Mouse (Mus musculus) midbrain, embryonic 14.5 days (tissue): Measurements from ENCODE around the gene Tcap. TPM values are rescaled to one million over a fixed set of nuclear protein-coding genes. Genes with fewer than 3 reads are reported as not detected.

Source experiments
- ATAC-seq: fragments of 200-750 bp; cut with Nextera tagmentation; 2 replicates; pipeline ENCODE4 v1.8.0; 2017; ENCODE audit warnings: moderate number of reproducible peaks, moderate library complexity; ENCODE audit not compliant: low FRiP score, low TSS enrichment
- DNase-seq: peaks from one replicate; pipeline ENCODE4 v3.0.0-alpha.2; 2015
- H3K27ac ChIP-seq: fragments of 300-500 bp; sonication (generic); replicated peaks from 2 replicates; pipeline ENCODE4 v1.5.1; 2014; ENCODE audit warnings: mild to moderate bottlenecking, low read depth, low read length, moderate library complexity
- H3K27me3 ChIP-seq: fragments of 300-500 bp; sonication (generic); 2 replicates; pipeline ENCODE4 v1.6.1; 2014; ENCODE audit warnings: low read length, control low read depth, mixed read lengths; ENCODE audit not compliant: control insufficient read depth, insufficient read depth
- H3K36me3 ChIP-seq: fragments of 300-500 bp; sonication (generic); 2 replicates; pipeline ENCODE4 v1.6.1; 2014; ENCODE audit warnings: low read length, control low read depth; ENCODE audit not compliant: control insufficient read depth, insufficient read depth
- H3K4me1 ChIP-seq: fragments of 300-500 bp; sonication (generic); 2 replicates; pipeline ENCODE4 v1.6.1; 2014; ENCODE audit warnings: mild to moderate bottlenecking, antibody characterized with exemption, low read length, control low read depth; ENCODE audit not compliant: control insufficient read depth, insufficient read depth
- H3K4me2 ChIP-seq: fragments of 300-500 bp; sonication (generic); 2 replicates; pipeline ENCODE4 v1.6.1; 2014; ENCODE audit warnings: mild to moderate bottlenecking, low read length, moderate library complexity
- H3K4me3 ChIP-seq: fragments of 300-500 bp; sonication (generic); replicated peaks from 2 replicates; pipeline ENCODE4 v1.5.1; 2014; ENCODE audit warnings: low read depth, low read length
- H3K9ac ChIP-seq: fragments of 300-500 bp; sonication (generic); replicated peaks from 2 replicates; pipeline ENCODE4 v1.6.1; 2014; ENCODE audit warnings: mild to moderate bottlenecking, low read length, moderate library complexity
- H3K9me3 ChIP-seq: fragments of 300-500 bp; sonication (generic); 2 replicates; pipeline ENCODE4 v1.6.1; 2016; ENCODE audit warnings: low read length, control low read depth, mixed read lengths; ENCODE audit not compliant: control insufficient read depth
- WGBS: fragments of 180-500 bp; shearing (Covaris S2); extraction: QIAGEN DNeasy Blood & Tissue Kit; methylation state at CpG from one replicate; pipeline ENCODE4 v1.1.7; 2014; 5-methylcytosine and 5-hydroxymethylcytosine counted together
- polyA plus RNA-seq: library from polyadenylated mRNA; unstranded; fragments of >200 nt; fragmentation: Nextera tagmentation; extraction: Ambion mirVana; gene quantifications from 2 replicates; pipeline ENCODE4 v1.2.1, GENCODE M21; 2014

Tcap gene
- polyA plus RNA-seq, 1 experiment from 2014 or later = not detected

DNA sequence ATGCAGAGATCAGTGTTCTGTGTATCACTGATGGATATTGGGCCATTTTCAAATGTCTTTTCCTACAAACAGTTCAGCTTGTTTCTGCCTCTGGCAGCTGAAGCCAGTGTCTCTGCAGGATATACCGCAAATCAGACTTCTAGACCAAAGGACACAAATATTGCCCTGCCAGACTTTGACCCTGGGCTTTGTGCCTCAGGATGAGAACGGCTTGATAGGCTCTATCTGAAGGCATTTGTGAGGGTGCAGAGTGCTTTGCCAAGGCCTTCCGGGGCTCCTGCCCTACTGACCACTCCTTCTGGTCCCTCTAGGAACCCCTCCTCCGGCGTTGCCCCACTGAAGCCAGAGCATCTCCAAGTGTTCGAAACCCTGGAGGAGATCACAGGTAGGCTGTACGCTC, 43.0 kb downstream of the Tcap start:
- 93% methylated on average over 7 of the region's 7 CpGs for WGBS
- Histone ChIP-seq H3K9ac (no peak overlapping the region), H3K36me3 (no peaks in the 10 kb centered on the region), H3K4me3 (no peak overlapping the region), H3K27ac (no peak overlapping the region), H3K27me3 (no peaks in the 10 kb centered on the region), H3K4me2 (no peak overlapping the region), H3K9me3 (no peaks in the 10 kb centered on the region), H3K4me1 (no peaks in the 10 kb centered on the region)
- DNase-seq = no peak
- no peak for ATAC-seq

DNA sequence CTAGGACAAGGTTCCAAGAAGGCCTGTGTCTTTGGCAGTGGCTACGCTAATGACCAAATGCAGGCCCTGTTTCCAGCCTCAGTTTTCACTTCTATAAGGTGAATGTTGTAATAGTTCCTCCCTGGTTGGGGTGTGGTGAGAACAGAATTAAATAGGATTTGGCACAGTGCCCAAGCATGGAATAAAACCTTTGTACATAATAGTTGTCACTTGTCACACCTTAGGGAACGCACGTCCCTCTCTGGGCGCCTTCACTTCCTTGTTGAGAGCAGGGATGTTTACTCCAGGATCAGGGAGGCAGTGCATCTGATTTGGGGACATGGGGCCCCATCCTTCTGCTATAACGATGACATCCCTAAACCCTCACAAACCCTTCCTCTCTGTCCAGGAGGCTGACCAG, 44.8 kb downstream of the Tcap start:
- no peak overlapping the region for H3K4me2 ChIP-seq
- no peaks in the 10 kb centered on the region for H3K36me3 ChIP-seq
- no peak overlapping the region for H3K27ac ChIP-seq
- H3K9me3 ChIP-seq = no peaks in the 10 kb centered on the region
- H3K27me3 ChIP-seq = no peaks in the 10 kb centered on the region
- no peak overlapping the region for H3K9ac ChIP-seq
- H3K4me3 ChIP-seq = no peak overlapping the region
- WGBS = 85% methylated on average over 5 of the region's 5 CpGs
- ATAC-seq (no peak), DNase-seq (no peak)
- no peaks in the 10 kb centered on the region for H3K4me1 ChIP-seq

DNA sequence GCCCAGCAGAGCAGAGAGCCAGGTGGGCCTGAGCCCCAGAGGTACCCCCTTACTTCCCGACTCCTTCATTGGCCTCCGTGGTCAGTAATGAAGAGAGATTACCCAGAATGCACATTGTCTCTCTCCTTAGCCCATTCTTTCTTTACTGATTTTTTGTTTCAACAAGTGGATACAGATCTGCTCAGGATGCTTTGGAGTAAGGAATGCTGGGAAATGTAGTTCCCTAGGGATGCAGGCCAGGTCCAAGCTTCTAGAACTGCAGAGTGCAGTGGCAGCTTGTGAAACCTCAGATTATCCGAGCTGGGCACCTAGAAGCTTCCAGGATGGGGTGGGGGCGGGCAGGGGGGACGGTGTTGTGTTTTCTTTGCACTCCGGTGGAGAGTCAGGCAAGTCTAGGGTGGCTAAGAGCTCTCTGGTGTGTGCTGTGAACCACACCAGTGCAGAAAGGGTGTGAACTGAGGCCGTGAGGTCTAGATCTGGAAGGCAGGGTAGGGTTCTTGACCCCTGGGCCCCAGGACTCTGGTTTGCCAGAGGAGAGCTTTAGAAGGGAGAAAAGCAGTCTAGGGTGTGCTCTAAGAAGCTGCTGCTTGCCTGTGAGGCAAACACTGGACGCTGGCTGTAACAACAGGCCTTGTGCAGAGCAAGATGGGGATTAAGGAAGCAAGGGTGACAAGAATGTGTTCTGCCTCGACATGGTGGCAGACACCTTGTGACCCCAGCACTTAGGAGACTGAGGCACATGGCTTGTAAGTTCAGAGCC, 48.3 kb downstream of the Tcap start:
- H3K4me3 ChIP-seq = no peak overlapping the region

More for the DNA sequence above, 48.3 kb downstream of the Tcap start:
- ATAC-seq (no peak), DNase-seq (peak; percentile 24)
- Histone ChIP-seq H3K9ac (no peak overlapping the region), H3K4me1 (no peaks in the 10 kb centered on the region), H3K36me3 (0 out of 2 replicates have a peak, but pooled peaks cover 5% of the 10 kb centered on the region), H3K4me2 (no peak overlapping the region), H3K27me3 (no peaks in the 10 kb centered on the region), H3K27ac (no peak overlapping the region), H3K9me3 (no peaks in the 10 kb centered on the region)
- 82% methylated on average over 9 of the region's 9 CpGs for WGBS

Other genes starting within 250 kb of the Tcap start
- gene Fbxl20, start 233.4 kb upstream of the Tcap start, polyA plus RNA-seq = 18.0 and 25.9 TPM in 2 replicates
- 55.9 and 69.7 TPM in 2 replicates for gene Med1, start 190.5 kb upstream of the Tcap start, polyA plus RNA-seq
- gene Cdk12, start 180.8 kb upstream of the Tcap start, polyA plus RNA-seq = 11.1 and 12.4 TPM in 2 replicates
- 10.9 and 12.7 TPM in 2 replicates for gene Neurod2, start 54.2 kb upstream of the Tcap start, polyA plus RNA-seq
- 0.95 and 1.2 TPM in 2 replicates for gene Ppp1r1b, start 35.4 kb upstream of the Tcap start, polyA plus RNA-seq
- gene Stard3, start 25.4 kb upstream of the Tcap start, polyA plus RNA-seq = 34.5 and 36.0 TPM in 2 replicates
- gene Pnmt, start 2.6 kb downstream of the Tcap start, polyA plus RNA-seq = 0.62 and 1.1 TPM in 2 replicates
- gene Pgap3, start 16.7 kb downstream of the Tcap start, polyA plus RNA-seq = 6.4 and 6.9 TPM in 2 replicates
- 6.0 and 7.6 TPM in 2 replicates for gene Erbb2, start 28.7 kb downstream of the Tcap start, polyA plus RNA-seq
- gene Mien1, start 55.2 kb downstream of the Tcap start, polyA plus RNA-seq = 225 and 280 TPM in 2 replicates
- 0.58 and 0.67 TPM in 2 replicates for gene Grb7, start 62.6 kb downstream of the Tcap start, polyA plus RNA-seq
- gene Ikzf3, start 162.2 kb downstream of the Tcap start, polyA plus RNA-seq = 0.05 TPM in 1 of 2 replicates, not detected in the other
- gene Zpbp2, start 167.3 kb downstream of the Tcap start, polyA plus RNA-seq = not detected in 2 replicates
- 17.1 and 53.4 TPM in 2 replicates for gene Ormdl3, start 203.6 kb downstream of the Tcap start, polyA plus RNA-seq
- not detected in 2 replicates for gene Lrrc3c, start 214.5 kb downstream of the Tcap start, polyA plus RNA-seq
- 0.71 and 1.4 TPM in 2 replicates for gene Gm12355, start 241.8 kb downstream of the Tcap start, polyA plus RNA-seq
- gene Gsdma3, start 242.5 kb downstream of the Tcap start, polyA plus RNA-seq = not detected in 2 replicates